Mouse (Mus musculus): ENCODE measurements around the gene Elovl7.
A peak's percentile ranks its signal among the peaks of the same experiment; 100 is the strongest.

Gene Elovl7

DNA sequence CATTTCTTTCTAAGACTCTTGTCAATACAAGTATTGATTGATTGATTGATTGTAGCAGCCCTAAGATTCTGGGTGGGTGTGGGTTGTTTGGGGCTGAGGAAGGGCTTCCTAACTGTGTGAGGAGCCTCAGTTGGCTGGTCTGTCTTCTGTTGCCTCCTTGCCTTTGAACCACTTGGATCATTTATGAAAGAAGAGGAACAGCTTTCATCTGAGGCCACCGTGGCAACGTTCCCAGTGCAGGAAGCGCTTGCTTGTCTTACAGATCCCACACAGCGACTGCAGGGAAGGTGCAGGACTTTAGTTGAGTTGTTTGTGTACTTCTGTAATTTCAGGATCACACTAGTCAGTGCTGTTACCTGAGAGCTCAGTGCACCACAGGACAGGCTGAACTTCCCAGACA lies 25.8 kb downstream of the Elovl7 start:
- DNase-seq (ENCODE audit: extremely low spot score, low spot score), result no peak

DNA sequence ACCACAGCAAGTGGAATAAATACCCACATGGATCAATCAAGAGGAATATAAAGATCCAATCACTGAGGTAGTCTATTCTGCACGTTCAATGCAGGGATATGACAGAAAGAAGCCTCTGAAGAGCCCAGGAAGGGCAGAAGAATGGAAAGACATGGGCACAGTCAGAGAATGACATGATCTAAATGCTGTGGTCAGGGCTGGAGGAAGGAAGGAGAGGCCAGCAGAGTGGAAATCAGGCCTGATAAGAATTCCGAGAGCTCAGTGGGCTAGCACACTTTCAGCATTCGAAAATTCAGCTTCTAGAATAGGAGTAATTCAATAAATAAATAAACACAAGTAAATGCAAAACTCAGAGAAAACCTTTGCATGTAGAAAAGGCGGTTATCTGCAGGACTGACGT lies 27.5 kb downstream of the Elovl7 start:
- DNase-seq (ENCODE audit: extremely low spot score, low spot score), result no peak

DNA sequence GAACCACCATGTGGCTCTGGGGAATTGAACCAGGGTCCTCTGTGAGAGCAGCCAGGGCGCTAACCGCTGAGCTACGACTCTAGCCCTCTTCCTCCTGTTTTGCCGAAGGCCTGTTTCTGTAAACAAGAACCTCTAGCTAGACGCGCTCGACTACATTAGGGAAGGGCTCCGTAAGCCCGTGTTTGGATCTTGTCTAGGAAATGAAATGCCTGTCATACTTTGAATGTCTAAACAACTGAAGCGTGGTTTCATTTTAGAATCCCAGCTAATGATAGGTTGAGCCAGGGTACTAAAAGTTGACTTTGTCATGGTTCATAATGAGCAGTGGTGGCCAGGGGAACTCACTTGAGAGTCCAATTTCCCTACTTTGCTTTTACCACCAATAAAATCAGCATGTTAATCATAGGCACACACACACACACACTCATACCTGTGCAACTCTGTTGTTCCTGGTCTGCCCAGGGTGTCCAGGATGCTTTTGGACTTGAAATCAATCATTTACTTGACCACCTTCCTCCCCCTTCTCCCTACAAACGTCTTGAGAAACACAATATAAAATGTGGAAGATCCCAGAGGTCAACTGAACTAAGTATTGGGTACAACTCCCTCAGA lies 31.0 kb downstream of the Elovl7 start:
- DNase-seq (ENCODE audit: extremely low spot score, low spot score), result no peak

DNA sequence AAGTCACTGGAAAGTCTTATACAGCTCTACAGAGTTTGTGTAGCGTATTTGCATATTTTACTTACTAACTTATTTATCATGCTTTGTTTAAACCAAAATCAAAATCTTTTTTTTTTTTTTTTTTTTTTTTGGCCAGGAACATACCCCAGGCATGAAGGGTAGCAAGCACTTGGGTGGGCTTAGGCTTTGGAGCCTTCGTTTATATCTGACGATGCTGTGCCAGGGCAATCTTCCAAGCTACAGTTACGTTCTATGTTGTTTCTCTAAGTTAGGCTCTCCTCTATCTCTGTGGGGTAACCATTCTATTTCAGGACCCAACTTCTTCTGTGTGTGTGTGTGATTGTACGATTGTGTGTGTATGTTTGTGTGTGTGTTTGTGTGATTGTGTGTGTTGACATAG lies 36.9 kb downstream of the Elovl7 start:
- no peak for DNase-seq (ENCODE audit: extremely low spot score, low spot score)

DNA sequence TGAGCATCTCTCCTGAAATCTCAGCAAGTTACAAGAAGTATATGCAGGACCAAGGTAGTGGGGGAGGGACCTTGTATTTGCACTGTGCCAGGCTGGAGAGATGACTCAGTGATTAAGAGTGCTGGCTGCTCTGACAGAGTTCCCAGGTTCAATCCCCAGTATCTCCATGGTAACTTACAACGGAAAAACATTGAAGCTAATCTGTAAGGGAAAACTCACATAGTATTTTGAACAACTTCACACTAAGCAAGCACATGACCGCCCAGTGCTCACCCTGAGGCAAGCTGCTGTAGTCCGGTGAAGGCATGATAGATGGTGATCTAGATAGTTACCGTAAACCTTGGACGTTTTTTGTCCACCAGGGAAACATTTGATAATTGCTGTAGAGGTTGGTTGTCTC lies 39.8 kb downstream of the Elovl7 start:
- DNase-seq (ENCODE audit: extremely low spot score, low spot score), result no peak

DNA sequence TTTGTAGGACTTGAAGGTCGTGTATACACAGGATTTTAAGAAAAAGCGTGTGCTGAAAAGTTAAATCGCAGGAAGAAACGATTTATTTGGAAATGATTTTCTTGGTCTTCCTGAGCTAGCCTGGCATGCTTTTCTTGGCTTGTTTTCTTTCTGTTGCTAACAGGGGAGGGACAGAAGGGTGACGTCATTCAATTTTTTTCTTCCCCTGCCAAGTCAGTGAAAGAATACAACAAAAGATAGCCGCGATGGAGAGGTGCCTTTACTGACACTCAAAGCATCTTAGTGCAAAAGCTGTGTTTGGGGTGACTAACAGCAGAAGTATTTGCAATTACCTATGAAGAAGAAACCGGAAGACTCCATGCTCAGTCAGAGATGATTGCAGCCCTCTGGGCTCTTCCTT lies 48.8 kb downstream of the Elovl7 start:
- no peak for DNase-seq (ENCODE audit: extremely low spot score, low spot score)

DNA sequence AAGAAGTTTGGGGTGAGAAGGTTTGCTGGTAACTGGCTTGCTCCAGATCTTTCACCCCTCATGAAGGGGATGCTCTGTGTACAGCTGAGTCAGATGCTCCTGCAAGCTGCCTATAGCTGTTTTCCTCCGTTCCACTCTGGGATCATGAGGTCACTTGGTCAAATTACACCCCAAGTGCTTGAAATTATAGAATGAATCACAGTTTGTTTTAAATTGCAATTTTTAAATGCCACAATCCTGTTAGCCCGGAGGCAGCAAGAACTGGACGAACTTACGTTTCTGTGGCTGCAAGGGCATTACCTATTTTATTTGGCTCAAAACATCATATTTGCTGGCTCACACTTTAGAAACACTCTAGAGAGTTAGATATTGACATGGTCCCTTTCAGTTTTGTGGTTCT lies 51.2 kb downstream of the Elovl7 start:
- DNase-seq (ENCODE audit: extremely low spot score, low spot score), result no peak

DNA sequence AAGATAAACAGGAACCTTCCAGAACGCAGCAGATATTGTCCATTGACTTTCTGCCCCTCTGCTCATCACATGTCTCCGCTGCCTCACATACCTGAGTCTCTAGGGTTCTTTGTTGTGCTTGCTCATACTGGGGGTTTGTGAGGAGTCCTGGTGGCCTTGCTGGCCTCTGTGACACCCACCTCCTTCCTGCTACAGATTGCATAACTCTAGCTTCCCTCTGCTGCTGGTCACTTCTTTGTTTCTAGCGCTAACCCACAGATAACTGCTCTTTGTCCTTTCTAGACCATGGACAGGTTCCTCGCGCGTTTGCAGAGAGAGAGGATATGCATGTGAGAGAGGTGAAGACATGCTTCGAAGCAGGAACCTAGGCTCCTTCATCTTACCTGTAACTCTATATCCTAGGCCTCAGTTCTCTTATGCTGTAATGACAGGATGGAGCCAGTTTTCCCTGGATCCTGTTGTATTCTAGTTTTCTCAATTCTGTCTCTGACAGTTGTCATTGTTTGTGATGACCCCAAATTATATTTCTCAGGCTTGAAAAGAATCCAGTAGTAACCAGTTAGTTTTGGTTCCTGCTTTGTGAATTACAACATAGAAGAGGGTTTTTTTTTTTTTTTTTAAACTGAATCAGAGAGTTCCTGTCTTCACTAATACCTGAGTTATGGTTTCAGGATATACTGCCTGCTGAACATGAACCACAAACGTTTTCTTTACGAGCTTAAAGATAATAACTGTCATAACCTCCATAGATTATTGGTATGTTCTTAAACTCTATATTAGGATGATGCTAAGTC lies 53.8 kb downstream of the Elovl7 start:
- DNase-seq (ENCODE audit: extremely low spot score, low spot score), result no peak

DNA sequence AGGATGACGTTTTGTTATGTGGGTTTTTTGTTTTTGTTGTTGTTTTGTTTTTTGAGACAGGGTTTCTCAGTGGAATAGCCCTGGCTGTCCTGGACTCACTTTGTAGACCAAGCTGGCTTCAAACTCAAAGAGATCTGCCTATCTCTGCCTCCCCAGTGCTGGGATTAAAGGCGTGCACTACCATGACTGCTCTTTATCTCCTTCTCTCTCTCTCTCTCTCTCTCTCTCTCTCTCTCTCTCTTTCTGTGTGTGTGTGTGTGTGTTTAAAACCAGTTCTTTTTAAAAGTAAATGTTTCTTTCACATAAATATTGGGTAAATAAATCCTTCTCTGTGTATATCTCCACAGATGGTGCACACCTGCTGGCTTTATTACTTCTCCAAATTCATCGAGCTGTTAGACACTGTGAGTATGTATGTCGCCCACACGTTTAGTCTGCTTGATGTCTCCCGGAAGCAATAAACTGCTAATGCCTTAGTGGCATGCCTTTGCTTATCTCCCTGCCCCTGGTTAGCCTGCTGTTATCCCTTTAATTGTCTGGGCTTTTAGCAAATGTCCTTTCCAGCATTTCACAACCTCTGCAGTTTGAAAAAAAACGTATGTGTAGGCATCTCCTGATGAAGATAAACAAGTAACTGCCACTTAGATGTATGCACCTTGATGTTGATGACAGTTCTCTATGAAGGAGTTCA lies 57.4 kb downstream of the Elovl7 start:
- DNase-seq (ENCODE audit: extremely low spot score, low spot score), result no peak

DNA sequence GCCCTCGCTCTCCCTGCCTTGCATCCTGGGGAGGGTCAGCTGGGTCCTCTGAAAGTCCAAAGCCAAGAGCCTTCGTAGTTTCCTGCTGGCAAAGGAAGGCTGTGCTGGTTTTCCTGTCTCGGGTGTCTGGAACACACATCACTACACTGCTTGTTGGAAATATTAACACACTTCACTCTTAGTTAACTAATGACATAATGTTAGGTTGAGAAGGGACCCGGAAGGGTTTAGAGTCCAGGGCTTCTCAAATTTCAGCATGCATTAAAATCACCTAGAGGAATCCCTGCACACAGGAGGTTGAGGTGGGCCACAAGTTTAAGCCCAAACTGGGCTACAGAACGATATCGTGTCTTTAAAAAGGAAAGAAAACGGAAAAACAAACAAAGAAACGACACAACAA lies 58.1 kb downstream of the Elovl7 start:
- DNase-seq (ENCODE audit: extremely low spot score, low spot score), result no peak

DNA sequence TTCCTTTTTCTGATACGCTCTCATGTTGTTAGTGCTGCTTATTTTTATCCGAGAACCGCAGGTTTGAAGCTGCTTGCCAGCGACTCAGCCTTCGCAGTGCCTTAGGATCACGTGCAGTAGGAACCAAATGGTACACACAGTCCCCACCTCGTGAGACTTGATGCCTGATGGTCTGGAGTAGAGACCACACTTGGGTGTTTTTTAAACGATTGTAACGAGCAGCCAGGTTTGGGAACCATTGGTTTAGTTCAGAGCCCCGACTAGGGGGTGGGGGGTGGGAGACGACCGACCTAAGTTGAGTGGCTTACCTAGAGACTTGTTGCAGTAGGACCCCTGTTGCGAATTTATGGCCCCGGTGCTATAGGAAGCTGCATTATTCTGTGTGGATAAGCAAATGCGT lies 58.8 kb downstream of the Elovl7 start:
- DNase-seq (ENCODE audit: extremely low spot score, low spot score), result no peak

DNA sequence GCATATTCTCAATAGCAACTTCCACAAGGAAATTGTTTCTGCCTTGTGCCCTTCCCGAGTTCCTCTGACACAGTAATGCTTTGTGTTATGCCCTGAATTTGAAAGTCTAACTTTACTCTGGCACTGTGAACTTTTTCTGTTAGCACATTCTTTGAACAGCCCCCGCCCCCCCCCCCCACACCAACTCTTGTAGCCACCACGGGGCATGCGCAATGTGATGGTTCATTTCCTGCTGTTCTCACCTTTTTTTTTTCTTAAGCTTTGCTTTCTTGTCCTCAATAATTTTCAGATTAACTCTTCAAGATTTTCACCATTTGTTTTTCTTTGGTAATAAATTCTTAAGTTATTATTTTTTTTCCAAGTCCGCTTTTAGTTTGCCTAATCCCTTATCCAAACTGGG lies 59.3 kb downstream of the Elovl7 start:
- no peak for DNase-seq (ENCODE audit: extremely low spot score, low spot score)

DNA sequence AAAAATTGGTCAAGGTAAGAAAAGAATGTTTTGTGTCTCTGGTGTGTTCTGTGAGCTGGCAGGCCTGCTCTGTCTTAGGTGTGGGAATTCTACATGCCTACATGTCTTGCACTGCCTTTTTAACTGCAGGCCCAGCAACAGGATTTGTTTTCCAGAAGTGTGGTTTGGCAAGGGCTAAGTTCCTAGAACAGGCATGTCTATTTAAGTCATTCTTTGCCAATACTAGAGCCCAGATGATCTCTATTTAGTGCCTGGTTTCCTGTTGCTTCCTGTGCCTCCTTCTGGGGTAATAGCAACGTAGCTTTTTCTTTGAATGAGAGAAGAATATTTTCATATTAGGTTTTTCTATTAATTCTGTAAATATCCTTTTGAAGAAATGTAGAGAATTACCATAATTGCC lies 62.4 kb downstream of the Elovl7 start:
- no peak for DNase-seq (ENCODE audit: extremely low spot score, low spot score)

DNA sequence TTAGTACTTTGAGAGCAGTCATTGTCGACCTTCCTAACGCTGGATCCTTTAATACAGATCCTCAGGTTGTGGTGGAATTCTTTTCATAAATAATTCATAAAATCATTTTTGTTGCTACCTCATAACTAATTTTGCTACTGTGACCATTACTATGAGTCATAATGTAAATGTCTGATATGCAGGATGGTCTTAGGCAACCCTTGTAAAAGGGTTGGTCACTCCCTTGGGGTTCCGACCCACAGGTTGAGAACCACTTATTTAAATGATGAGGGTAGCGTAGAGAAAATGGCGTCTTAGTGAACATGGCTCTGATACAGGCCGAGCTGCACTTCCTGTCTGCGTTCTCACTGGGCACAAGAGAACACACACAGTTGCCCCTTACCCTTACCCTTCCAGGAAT lies 63.1 kb downstream of the Elovl7 start:
- no peak for DNase-seq (ENCODE audit: extremely low spot score, low spot score)

DNA sequence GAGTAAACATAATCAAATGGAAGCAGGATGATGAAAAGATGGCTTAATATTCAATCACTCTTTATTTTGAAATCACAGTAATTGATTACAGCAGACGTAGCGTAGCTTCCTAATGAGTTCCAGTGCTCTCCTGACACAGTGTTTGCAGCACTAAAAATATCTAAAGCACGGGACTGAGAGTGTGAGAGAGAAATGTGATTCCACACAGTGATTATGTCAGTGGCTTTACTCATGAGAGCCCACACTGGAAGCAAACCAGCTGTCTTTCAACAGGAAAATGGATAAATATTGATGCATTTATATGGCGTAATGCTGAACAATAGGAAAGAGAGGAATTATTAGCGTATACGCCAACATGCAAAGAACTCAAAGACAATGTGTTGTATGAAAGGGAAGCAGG lies 64.4 kb downstream of the Elovl7 start:
- no peak for DNase-seq (ENCODE audit: extremely low spot score, low spot score)

DNA sequence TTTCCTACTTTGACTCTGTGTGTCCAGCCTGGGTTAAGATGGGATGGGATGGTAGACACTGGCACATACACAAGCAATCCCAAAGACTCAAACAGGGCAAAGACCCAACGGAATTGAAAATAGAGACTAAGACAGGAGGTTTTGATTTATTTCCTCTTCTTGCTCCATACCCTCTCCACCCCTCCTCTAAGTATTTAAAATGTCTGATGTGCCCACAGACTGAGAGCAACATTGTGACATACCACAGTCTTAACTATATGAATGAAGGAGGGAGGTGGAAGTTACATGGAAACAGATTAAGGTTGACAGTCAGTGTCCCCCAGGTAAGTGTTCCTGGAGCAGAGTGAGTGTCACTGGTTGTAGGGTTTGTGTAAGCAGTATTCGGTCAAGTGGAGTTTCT lies 70.1 kb downstream of the Elovl7 start:
- DNase-seq (ENCODE audit: extremely low spot score, low spot score), result no peak

DNA sequence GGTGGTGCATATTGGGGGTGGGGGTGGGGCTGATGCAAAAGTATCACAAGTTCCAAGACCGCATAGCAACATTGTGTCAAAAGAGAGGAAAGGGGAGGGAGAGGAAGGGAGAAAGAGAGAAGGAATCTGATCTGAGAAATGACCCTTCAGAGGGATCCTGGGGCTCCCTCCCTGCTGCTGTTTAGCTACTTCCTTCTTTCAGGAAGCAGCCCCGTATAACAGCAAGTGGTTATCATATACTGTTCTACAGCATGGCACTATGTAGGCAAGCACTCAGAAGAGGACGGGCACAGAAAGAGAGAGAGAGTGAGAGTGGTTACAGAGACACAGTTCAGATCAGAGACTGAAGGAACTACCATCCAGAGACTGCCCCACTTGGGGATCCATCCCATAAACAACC lies 73.7 kb downstream of the Elovl7 start:
- DNase-seq (ENCODE audit: extremely low spot score, low spot score), result no peak

DNA sequence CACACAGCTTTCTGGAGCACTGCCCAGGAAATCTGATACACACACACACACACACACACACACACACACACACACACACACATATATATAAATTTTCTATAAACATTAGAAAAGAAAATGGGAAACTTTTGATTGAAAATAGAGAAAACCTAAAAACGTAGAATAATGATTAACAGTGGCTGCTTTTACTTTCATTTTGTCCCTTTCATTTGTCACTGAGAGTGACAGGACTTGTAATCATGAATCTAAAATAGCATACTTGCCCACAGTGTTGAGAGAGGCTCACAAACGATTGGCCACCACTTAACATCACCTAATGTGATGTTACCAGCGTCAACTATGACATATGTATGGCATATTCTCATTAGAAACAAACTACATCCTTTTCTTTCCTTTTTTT lies 75.2 kb downstream of the Elovl7 start:
- DNase-seq (ENCODE audit: extremely low spot score, low spot score), result no peak

DNA sequence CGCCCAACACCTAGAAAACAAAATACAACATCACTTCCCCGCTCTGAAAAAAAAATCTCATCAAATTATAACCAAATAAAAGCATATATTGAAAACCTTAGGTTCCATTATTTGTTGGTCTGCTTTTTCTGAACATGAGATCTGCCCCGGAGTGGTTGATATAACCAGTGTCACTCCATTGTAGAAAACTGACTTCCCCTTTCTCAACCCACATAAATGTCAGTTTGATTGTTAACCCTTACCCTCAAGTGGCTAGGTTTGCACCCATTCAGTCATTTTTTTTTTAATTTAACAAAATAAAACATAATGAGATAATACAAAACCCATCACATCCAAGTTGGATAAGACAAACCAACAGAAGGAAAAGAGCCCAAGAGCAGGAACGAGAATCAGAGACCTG lies 76.1 kb downstream of the Elovl7 start:
- DNase-seq (ENCODE audit: extremely low spot score, low spot score), result no peak

DNA sequence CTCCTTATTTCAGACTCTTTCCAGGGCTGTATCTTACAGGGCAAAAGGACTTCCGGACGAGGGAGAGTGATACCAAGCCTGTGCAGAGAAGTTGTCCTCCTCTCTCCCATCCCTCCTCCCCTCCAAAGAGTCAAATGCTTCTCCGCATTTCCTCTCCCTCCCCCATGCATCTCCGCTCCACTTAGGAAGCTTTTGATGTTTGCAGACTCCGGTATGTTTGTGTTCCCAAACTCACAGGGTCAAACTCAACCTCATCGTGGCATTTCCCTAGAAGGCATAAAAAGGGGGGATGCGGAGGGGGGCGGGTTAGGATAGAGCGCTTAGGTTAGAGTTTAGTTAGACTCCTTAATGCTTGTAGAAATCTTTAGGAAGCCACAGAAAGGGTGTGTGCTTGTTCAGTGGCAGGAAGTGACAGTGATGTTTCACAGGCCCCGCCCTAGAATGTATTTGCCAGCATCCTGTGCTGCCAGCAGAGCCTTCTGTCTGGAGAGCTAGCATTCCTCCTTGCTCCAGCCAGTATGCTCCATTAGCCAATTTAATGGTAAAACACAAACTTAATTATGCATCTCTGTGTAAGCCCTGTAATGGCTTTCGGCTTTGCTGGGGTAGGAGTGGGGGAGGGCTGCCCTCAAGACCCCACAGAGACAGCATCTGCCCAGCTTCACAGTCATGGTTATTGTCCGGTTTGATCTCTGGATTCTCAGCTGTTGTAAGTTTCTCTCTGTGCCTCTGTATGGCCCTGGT lies 83.3 kb downstream of the Elovl7 start:
- peak; percentile 53 for DNase-seq (ENCODE audit: extremely low spot score, low spot score)

DNA sequence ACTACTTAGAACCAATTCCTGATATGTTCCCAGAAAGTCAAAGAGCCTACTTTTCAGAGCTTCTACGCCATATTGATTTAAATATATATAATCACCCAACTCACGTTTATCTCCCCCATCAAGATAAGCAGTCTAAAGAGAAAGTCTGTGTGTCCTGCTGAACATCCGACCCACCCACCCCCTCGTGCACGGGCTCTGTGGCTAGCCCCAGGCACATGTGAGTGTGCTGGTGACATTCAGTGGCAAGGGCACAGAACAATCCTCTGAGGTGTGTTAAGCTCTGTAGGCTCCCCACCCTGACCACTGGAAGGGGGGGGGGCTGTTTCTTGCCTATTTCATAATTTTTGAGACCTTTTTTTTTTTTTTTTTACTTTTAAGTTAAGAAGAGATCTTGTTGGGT lies 84.0 kb downstream of the Elovl7 start:
- DNase-seq (ENCODE audit: extremely low spot score, low spot score), result no peak

DNA sequence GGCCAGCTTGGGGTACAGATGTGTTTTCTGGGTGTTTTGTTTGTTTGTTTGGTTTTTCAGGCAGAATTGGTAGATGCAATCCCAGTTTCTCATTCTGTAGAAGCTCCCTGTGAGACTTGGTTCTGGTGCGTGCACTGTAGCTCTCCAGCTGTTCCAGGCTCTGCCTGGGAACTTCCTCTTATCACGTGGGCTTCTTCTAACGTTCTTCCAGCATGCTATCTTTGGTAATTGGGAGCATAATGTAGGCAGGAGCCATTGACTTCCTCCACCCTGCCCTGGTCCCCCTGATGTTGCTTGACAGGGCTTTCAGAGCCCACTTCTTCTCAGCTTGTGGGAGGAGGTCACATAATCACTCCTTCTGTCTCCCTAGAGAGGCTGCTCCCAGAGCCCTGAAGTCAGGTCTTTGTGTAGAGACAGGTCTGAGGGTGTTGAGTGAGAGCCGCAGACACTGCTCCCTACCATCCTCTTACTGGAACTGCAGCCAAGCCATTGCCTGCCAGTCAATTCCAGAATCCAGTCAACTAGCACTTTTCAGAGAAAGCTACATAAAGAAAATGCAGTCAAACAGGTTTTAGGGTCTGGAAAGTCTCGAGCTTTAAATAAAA lies 86.2 kb downstream of the Elovl7 start:
- peak; percentile 32 for DNase-seq (ENCODE audit: extremely low spot score, low spot score)

Measured in neural tube, embryonic 10.5 days (tissue).